Mouse (Mus musculus): ENCODE results near the gene Stbd1.

DNA sequence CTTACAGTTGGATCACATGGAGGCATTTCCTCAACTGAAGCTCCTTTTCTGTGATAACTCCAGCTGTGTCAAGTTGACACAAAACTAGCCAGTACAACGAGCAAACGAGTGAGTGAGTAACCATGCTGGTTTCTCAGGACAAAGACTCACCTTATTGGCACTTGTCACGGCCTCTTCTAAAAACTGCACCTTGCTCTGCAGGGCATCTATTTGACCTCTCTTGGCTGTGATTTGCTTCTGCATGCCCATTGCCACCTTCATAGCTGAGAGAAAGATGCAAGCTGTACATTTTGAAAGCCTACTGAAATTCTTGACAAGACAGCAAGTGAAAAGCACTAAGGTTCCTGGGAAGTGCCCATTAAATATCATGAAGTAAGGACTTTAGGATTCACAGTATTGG lies 38.0 kb downstream of the Stbd1 start:
- TF ChIP-seq CTCF (conservative IDR thresholded peaks at IDR 0.05; ENCODE audit: insufficient read depth, insufficient read length, low read depth, low read length) (no peak), POLR2A (IDR thresholded peaks at IDR 0.05; ENCODE audit: low read depth, low read length) (no peak)
